Mouse (Mus musculus) liver, embryonic 14.5 days (tissue): Measurements from ENCODE around the gene Stil. TPM values are rescaled to one million over a fixed set of nuclear protein-coding genes. Genes with fewer than 3 reads are reported as not detected.

Experiments
- ATAC-seq: fragments of 200-750 bp; cut with Nextera tagmentation; 2 replicates; pipeline ENCODE4 v1.8.0; 2017; ENCODE audit warnings: moderate number of reproducible peaks, mild to moderate bottlenecking, moderate library complexity; ENCODE audit not compliant: insufficient read depth
- DNase-seq, 3 experiments: peaks; one replicate each; pipeline ENCODE4 v3.0.0-alpha.2; 2012 to 2013; ENCODE audit warnings: low read depth in 3 of 3, low spot score in 3 of 3
- H3K27ac ChIP-seq: fragments of 300-500 bp; sonication (generic); 2 replicates; pipeline ENCODE4 v1.5.1; 2014; ENCODE audit warnings: moderate library complexity, mild to moderate bottlenecking, control low read depth, inconsistent platforms
- H3K27me3 ChIP-seq: fragments of 300-500 bp; sonication (generic); 2 replicates; pipeline ENCODE4 v1.6.1; 2014; ENCODE audit warnings: mild to moderate bottlenecking, low read length, moderate library complexity; ENCODE audit not compliant: control insufficient read depth, insufficient read depth
- H3K36me3 ChIP-seq: fragments of 300-500 bp; sonication (generic); replicated peaks from 2 replicates; pipeline ENCODE4 v1.6.1; 2014; ENCODE audit warnings: low read depth; ENCODE audit not compliant: control insufficient read depth, insufficient read depth
- H3K4me1 ChIP-seq, 2 experiments: fragments of 200-500 bp in 1 of 2; fragments of 300-500 bp in 1 of 2; sonication (generic) in 1 of 2; replicated peaks; 2 replicates each; pipeline ENCODE4 v1.6.1; 2012 to 2014; ENCODE audit warnings: antibody characterized with exemption in 1 of 2, inconsistent platforms in 1 of 2, low read length in 1 of 2; ENCODE audit not compliant: control insufficient read depth in 2 of 2, insufficient read depth in 2 of 2
- H3K4me2 ChIP-seq: fragments of 300-500 bp; sonication (generic); 2 replicates; pipeline ENCODE4 v1.6.1; 2014; ENCODE audit warnings: low read depth, mild to moderate bottlenecking, control low read depth, moderate library complexity
- H3K4me3 ChIP-seq, 2 experiments: fragments of 200-500 bp in 1 of 2; fragments of 300-500 bp in 1 of 2; sonication (generic) in 1 of 2; 2 replicates each; pipeline ENCODE4 v1.5.1; 2012 to 2014; ENCODE audit warnings: low read depth in 2 of 2, low read length in 2 of 2, mild to moderate bottlenecking in 2 of 2, control low read depth in 1 of 2, inconsistent platforms in 1 of 2, moderate library complexity in 1 of 2; ENCODE audit not compliant: insufficient read depth in 1 of 2
- H3K9ac ChIP-seq: fragments of 300-500 bp; sonication (generic); replicated peaks from 2 replicates; pipeline ENCODE4 v1.6.1; 2014; ENCODE audit warnings: mild to moderate bottlenecking, control low read depth, moderate library complexity
- H3K9me3 ChIP-seq: fragments of 300-500 bp; sonication (generic); 2 replicates; pipeline ENCODE4 v1.6.1; 2016; ENCODE audit warnings: low read length, mixed read lengths; ENCODE audit not compliant: control insufficient read depth
- CTCF ChIP-seq: IDR thresholded peaks from 2 replicates; pipeline ENCODE4 v1.5.1; 2016; ENCODE audit warnings: antibody characterized with exemption, low read depth, control low read depth
- EP300 ChIP-seq: IDR thresholded peaks from 2 replicates; pipeline ENCODE4 v1.6.1; 2016; ENCODE audit warnings: antibody characterized with exemption, low read depth
- WGBS: fragments of 180-500 bp; shearing (Covaris S2); extraction: QIAGEN DNeasy Blood & Tissue Kit; methylation state at CpG from one replicate; pipeline ENCODE4 v1.1.7; 2014; ENCODE audit not compliant: insufficient replicate concordance; 5-methylcytosine and 5-hydroxymethylcytosine counted together
- polyA plus RNA-seq, 2 experiments: library from polyadenylated mRNA; depleted of rRNA in 1 of 2; stranded (reverse) in 1 of 2; unstranded in 1 of 2; fragments of >200 nt; fragmentation: Nextera tagmentation in 1 of 2; extraction: Ambion mirVana in 1 of 2; gene quantifications; 2 replicates each; pipeline versions ENCODE4 v1.2.1 to v1.2.3; 2012 to 2014

Gene Stil
- polyA plus RNA-seq, 2 experiments: 8.7 to 12.9 TPM

GRCm38 (mm10) chr4:115038242-115038641, 38.3 kb downstream of the Stil start:
- TF ChIP-seq CTCF: peak; percentile 89
- no peak for TF ChIP-seq EP300
- WGBS: 28% methylated on average over 4 of the region's 4 CpGs
- no peaks in the 10 kb centered on the region; a peak in 1 of 4 replicates for H3K4me1 ChIP-seq
- H3K9ac ChIP-seq: no peak overlapping the region
- no peaks in the 10 kb centered on the region for H3K9me3 ChIP-seq
- H3K27ac ChIP-seq: no peak overlapping the region
- no peak overlapping the region for H3K4me2 ChIP-seq
- no peak overlapping the region for H3K4me3 ChIP-seq
- no peaks in the 10 kb centered on the region for H3K27me3 ChIP-seq
- peaks cover 70% of the 10 kb centered on the region for H3K36me3 ChIP-seq
- ATAC-seq: peak; percentile 56; the same call in 1 of the 2 replicates
- DNase-seq: no peak

- H3K27me3 ChIP-seq: no peaks in the 10 kb centered on the region
- no peak for ATAC-seq
- no peaks in the 10 kb centered on the region for H3K9me3 ChIP-seq
- H3K4me1 ChIP-seq: peaks cover 28 to 29% of the 10 kb centered on the region in 2 experiments
- H3K27ac ChIP-seq: 0 out of 2 replicates have a peak overlapping the region, but pooled peaks have one; percentile 8
- no peak overlapping the region for H3K4me3 ChIP-seq
- H3K36me3 ChIP-seq: peaks cover 30% of the 10 kb centered on the region
- no peak for DNase-seq
- H3K4me2 ChIP-seq: no peak overlapping the region
- TF ChIP-seq EP300 (no peak), CTCF (no peak)
- no peak overlapping the region for H3K9ac ChIP-seq
- WGBS: 65% methylated on average over 3 of the region's 3 CpGs
These were observed 45.7 kb downstream of the Stil start for GRCm38 (mm10) chr4:115045621-115046020.

GRCm38 (mm10) chr4:115047750-115048149, 47.8 kb downstream of the Stil start:
- H3K9me3 ChIP-seq: no peaks in the 10 kb centered on the region
- DNase-seq (peak; percentile 83 to 87 (median 84)), ATAC-seq (peak; percentile 79)
- peak overlapping the region; percentile 41 to 50 for H3K4me3 ChIP-seq
- peaks cover 43 to 44% of the 10 kb centered on the region in 2 experiments for H3K4me1 ChIP-seq
- peaks cover 9% of the 10 kb centered on the region for H3K36me3 ChIP-seq
- H3K9ac ChIP-seq: peak overlapping the region; percentile 55
- H3K27me3 ChIP-seq: no peaks in the 10 kb centered on the region
- WGBS: 2% methylated on average over 5 of the region's 5 CpGs
- peak overlapping the region; percentile 87 for H3K27ac ChIP-seq
- TF ChIP-seq CTCF (peak; percentile 97), EP300 (no peak)
- peak overlapping the region; percentile 80 for H3K4me2 ChIP-seq

DNA sequence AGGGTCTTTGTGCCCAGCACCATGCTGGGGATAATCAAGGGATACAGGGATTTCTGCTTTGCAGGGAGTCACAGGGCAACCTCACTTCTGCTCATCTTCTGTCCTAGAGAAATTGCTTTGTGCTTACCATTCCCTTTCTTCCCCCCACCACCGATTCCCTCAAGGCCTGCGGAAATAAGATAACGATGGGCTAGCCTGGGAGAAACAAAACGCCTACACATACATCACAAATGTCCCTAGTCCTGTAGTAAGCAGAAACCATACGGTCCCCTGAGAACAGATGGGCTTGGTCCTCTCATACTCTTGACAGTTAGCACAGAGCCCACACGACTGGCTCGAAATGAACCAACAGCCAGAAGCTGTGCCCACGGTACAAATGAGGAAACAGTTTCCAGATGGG, 48.2 kb downstream of the Stil start:
- DNase-seq: peak; percentile 70 to 75 (median 71)
- peak overlapping the region; percentile 87 for H3K27ac ChIP-seq
- peak overlapping the region; percentile 55 for H3K9ac ChIP-seq
- H3K4me3 ChIP-seq: peak overlapping the region; percentile 41 to 50
- H3K27me3 ChIP-seq: no peaks in the 10 kb centered on the region
- peak overlapping the region; percentile 80 for H3K4me2 ChIP-seq
- peak; percentile 88 for ATAC-seq
- peaks cover 7% of the 10 kb centered on the region for H3K36me3 ChIP-seq
- no peaks in the 10 kb centered on the region for H3K9me3 ChIP-seq
- TF ChIP-seq CTCF (no peak), EP300 (peak; percentile 86)
- H3K4me1 ChIP-seq: peaks cover 48% of the 10 kb centered on the region in 2 experiments
- 5% methylated on average over 8 of the region's 8 CpGs for WGBS

DNA sequence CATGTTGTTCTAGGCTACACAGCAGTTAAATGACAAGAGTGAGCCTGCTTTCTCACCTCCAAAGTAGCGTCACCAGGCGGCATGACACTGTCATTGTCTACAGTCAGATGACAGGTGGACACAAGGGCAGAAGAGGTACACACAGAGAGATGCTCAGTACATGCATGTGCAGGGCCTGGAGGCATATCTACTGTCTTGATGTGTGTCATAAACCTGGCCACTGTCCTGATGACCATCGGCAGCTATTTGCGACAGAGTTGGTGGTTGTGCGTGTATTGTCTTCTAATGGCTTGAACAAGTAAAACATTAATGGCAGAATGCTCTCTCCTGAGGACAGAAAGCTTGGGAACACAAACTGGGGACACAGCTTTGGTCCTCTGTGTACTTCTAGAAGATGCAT, 51.3 kb downstream of the Stil start:
- Histone ChIP-seq H3K27me3 (no peaks in the 10 kb centered on the region; the same call in 1 of the 2 replicates), H3K4me2 (no peak overlapping the region), H3K4me3 (no peak overlapping the region), H3K9ac (no peak overlapping the region), H3K36me3 (no peaks in the 10 kb centered on the region), H3K9me3 (no peaks in the 10 kb centered on the region), H3K4me1 (peaks cover 71 to 73% of the 10 kb centered on the region in 2 experiments), H3K27ac (peak overlapping the region; percentile 87; the same call in 1 of the 2 replicates)
- DNase-seq (no peak), ATAC-seq (no peak)
- TF ChIP-seq EP300 (no peak), CTCF (no peak)
- 89% methylated on average over 5 of the region's 5 CpGs for WGBS
